Mouse (Mus musculus) MEL (cell line): ENCODE measurements around the gene Scnn1a.

Experiments
- CTCF ChIP-seq, 3 experiments: IDR thresholded peaks in 2 of 3; conservative IDR thresholded peaks in 1 of 3; 2 replicates each; pipeline ENCODE4 v1.5.1; 2011 to 2012; ENCODE audit warnings: low read length in 3 of 3, low read depth in 2 of 3, mild to moderate bottlenecking in 2 of 3, improper control_type of control experiment in 1 of 3, inconsistent platforms in 1 of 3, mixed read lengths in 1 of 3, moderate library complexity in 1 of 3; ENCODE audit not compliant: control insufficient read depth in 1 of 3, insufficient read depth in 1 of 3, poor library complexity in 1 of 3, severe bottlenecking in 1 of 3
- ELF1 ChIP-seq: IDR thresholded peaks from 2 replicates; pipeline ENCODE4 v1.6.1; 2014; ENCODE audit warnings: low read depth, mild to moderate bottlenecking, inconsistent platforms, low read length, improper control_type of control experiment, moderate library complexity
- EP300 ChIP-seq, 2 experiments: IDR thresholded peaks; 2 replicates each; pipeline ENCODE4 v1.6.1; 2011; ENCODE audit warnings: improper control_type of control experiment in 2 of 2, low read length in 2 of 2, low read depth in 1 of 2, mild to moderate bottlenecking in 1 of 2
- HCFC1 ChIP-seq: IDR thresholded peaks from 2 replicates; pipeline ENCODE4 v1.6.1; 2012; ENCODE audit warnings: low read depth, mild to moderate bottlenecking, inconsistent platforms, low read length, improper control_type of control experiment, moderate library complexity
- MAX ChIP-seq: IDR thresholded peaks from 2 replicates; pipeline ENCODE4 v1.6.1; 2011; ENCODE audit warnings: low read length, improper control_type of control experiment
- MEF2A ChIP-seq: IDR thresholded peaks from 2 replicates; pipeline ENCODE4 v1.6.1; 2014; ENCODE audit warnings: low read depth, mild to moderate bottlenecking, inconsistent platforms, low read length, improper control_type of control experiment; ENCODE audit not compliant: poor library complexity, insufficient replicate concordance, severe bottlenecking; ENCODE audit errors: extremely low read depth
- POLR2A ChIP-seq, 2 experiments: IDR thresholded peaks; 2 replicates each; pipeline ENCODE4 v1.6.1; 2011 to 2012; ENCODE audit warnings: low read length in 2 of 2, mild to moderate bottlenecking in 2 of 2, control low read depth in 1 of 2, improper control_type of control experiment in 1 of 2, low read depth in 1 of 2, moderate library complexity in 1 of 2; ENCODE audit not compliant: control insufficient read depth in 1 of 2, insufficient read depth in 1 of 2, poor library complexity in 1 of 2
- UBTF ChIP-seq: IDR thresholded peaks from 2 replicates; pipeline ENCODE4 v1.6.1; 2012; ENCODE audit warnings: low read depth, mild to moderate bottlenecking, inconsistent platforms, low read length, improper control_type of control experiment, moderate library complexity, borderline replicate concordance; ENCODE audit not compliant: insufficient read depth
- ZC3H11A ChIP-seq: IDR thresholded peaks from 2 replicates; pipeline ENCODE4 v1.6.1; 2012; ENCODE audit warnings: low read depth, mild to moderate bottlenecking, inconsistent platforms, low read length, improper control_type of control experiment

- TF ChIP-seq ELF1 (no peak), POLR2A (IDR thresholded peaks at IDR 0.05; ENCODE audit: control insufficient read depth in 1 of 2, insufficient read depth in 1 of 2, low read depth in 1 of 2, low read length in 2 of 2, poor library complexity in 1 of 2) (no peak), MAX (no peak), EP300 (IDR thresholded peaks at IDR 0.05; ENCODE audit: low read depth in 1 of 2, low read length in 2 of 2) (no peak), UBTF (no peak), MEF2A (no peak), ZC3H11A (no peak), HCFC1 (no peak), CTCF (IDR thresholded peaks at IDR 0.05 in 2 of 3, conservative IDR thresholded peaks at IDR 0.05 in 1 of 3; ENCODE audit: control insufficient read depth in 1 of 3, insufficient read depth in 1 of 3, low read depth in 2 of 3, low read length in 3 of 3, poor library complexity in 1 of 3, severe bottlenecking in 1 of 3) (peak; percentile 60 to 71 (median 63))
These were observed 7.8 kb downstream of the Scnn1a start for GRCm38 (mm10) chr6:125328243-125328642.
